Mouse (Mus musculus) liver, embryonic 12.5 days (tissue): ENCODE measurements at regions not wholly inside any gene's neighbourhood (a gene's known extent, or its start where the extent isn't known, plus 50 kb on each side); places are given as distances from the start of the nearest gene placed in this dataset.
"Not testable (repeated sequence)": the region's sequence is repeated elsewhere in the genome, so short reads cannot be mapped to it uniquely, and the experiment has no call there.

ENCODE experiments used
- ATAC-seq: fragments of 200-750 bp; cut with Nextera tagmentation; 2 replicates; pipeline ENCODE4 v1.8.0; 2017; ENCODE audit warnings: moderate number of reproducible peaks, mild to moderate bottlenecking, moderate library complexity
- H3K27ac ChIP-seq: fragments of 300-500 bp; sonication (generic); 2 replicates; pipeline ENCODE4 v1.5.1; 2016; ENCODE audit warnings: mild to moderate bottlenecking
- H3K27me3 ChIP-seq: fragments of 300-500 bp; sonication (generic); replicated peaks from 2 replicates; pipeline ENCODE4 v1.6.1; 2016; ENCODE audit warnings: mild to moderate bottlenecking, moderate library complexity
- H3K36me3 ChIP-seq: fragments of 300-500 bp; sonication (generic); 2 replicates; pipeline ENCODE4 v1.6.1; 2016; ENCODE audit warnings: mild to moderate bottlenecking, moderate library complexity
- H3K4me1 ChIP-seq: fragments of 300-500 bp; sonication (generic); 2 replicates; pipeline ENCODE4 v1.6.1; 2016
- H3K4me2 ChIP-seq: fragments of 300-500 bp; sonication (generic); 2 replicates; pipeline ENCODE4 v1.6.1; 2016; ENCODE audit warnings: mild to moderate bottlenecking, moderate library complexity
- H3K4me3 ChIP-seq: fragments of 300-500 bp; sonication (generic); 2 replicates; pipeline ENCODE4 v1.5.1; 2016; ENCODE audit warnings: mild to moderate bottlenecking, moderate library complexity
- H3K9ac ChIP-seq: fragments of 300-500 bp; sonication (generic); 2 replicates; pipeline ENCODE4 v1.6.1; 2016; ENCODE audit warnings: mild to moderate bottlenecking, moderate library complexity
- H3K9me3 ChIP-seq: fragments of 300-500 bp; sonication (generic); replicated peaks from 2 replicates; pipeline ENCODE4 v1.6.1; 2016; ENCODE audit warnings: mild to moderate bottlenecking, moderate library complexity
- WGBS: fragments of 180-500 bp; shearing (Covaris S2); methylation state at CpG from one replicate; pipeline ENCODE4 v1.1.7; 2016; ENCODE audit not compliant: insufficient replicate concordance; 5-methylcytosine and 5-hydroxymethylcytosine counted together

DNA sequence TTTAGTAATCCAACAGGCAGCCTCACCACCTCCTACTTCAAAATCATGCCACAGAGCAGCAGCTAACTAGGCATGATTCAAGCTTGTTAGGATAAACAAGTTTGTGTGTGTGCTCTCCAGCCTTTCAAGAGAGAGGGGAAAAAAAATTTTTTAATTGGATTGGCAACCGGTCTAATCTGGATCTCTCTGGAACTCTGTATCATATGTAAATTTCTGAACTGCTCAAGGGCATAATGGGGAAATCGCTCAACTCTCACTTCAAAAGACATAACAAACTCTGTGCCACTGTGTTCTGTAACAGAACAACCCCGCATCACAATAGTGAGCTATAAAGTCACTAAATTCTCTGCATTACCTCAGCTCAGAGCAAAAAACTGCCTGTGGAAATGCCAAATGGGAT, 147.9 kb upstream of the Krtap11-1 start:
- no peak for ATAC-seq
- 67% methylated on average over 3 of the region's 3 CpGs for WGBS
- H3K4me1 ChIP-seq: no peaks in the 10 kb centered on the region
- H3K27ac ChIP-seq: no peak overlapping the region
- H3K9me3 ChIP-seq: no peaks in the 10 kb centered on the region
- no peak overlapping the region for H3K4me2 ChIP-seq
- no peak overlapping the region for H3K9ac ChIP-seq
- H3K36me3 ChIP-seq: no peaks in the 10 kb centered on the region
- no peak overlapping the region for H3K4me3 ChIP-seq
- no peaks in the 10 kb centered on the region for H3K27me3 ChIP-seq

- H3K9ac ChIP-seq, H3K36me3 ChIP-seq, H3K27me3 ChIP-seq, ATAC-seq, H3K4me1 ChIP-seq, H3K27ac ChIP-seq, H3K4me2 ChIP-seq, H3K9me3 ChIP-seq, H3K4me3 ChIP-seq: not testable (repeated sequence)
- 69% methylated on average over 8 of the region's 8 CpGs for WGBS
Measured at GRCm38 (mm10) chr16:89715716-89716115, 144.7 kb upstream of the Krtap11-1 start.

- Histone ChIP-seq H3K27ac (no peak overlapping the region), H3K9ac (no peak overlapping the region), H3K27me3 (no peaks in the 10 kb centered on the region), H3K4me3 (no peak overlapping the region), H3K9me3 (no peaks in the 10 kb centered on the region), H3K4me2 (no peak overlapping the region), H3K36me3 (no peaks in the 10 kb centered on the region), H3K4me1 (no peaks in the 10 kb centered on the region)
- 64% methylated on average over 6 of the region's 6 CpGs for WGBS
- ATAC-seq: no peak
Measured at GRCm38 (mm10) chr16:89704316-89704715, 133.3 kb upstream of the Krtap11-1 start.

GRCm38 (mm10) chr16:89703158-89703557, 132.2 kb upstream of the Krtap11-1 start:
- H3K36me3 ChIP-seq: no peaks in the 10 kb centered on the region
- no peak overlapping the region for H3K4me3 ChIP-seq
- 66% methylated on average over 10 of the region's 10 CpGs for WGBS
- no peak overlapping the region for H3K9ac ChIP-seq
- ATAC-seq: no peak
- H3K4me2 ChIP-seq: no peak overlapping the region
- no peaks in the 10 kb centered on the region for H3K27me3 ChIP-seq
- no peak overlapping the region for H3K27ac ChIP-seq
- H3K9me3 ChIP-seq: no peaks in the 10 kb centered on the region
- H3K4me1 ChIP-seq: no peaks in the 10 kb centered on the region

DNA sequence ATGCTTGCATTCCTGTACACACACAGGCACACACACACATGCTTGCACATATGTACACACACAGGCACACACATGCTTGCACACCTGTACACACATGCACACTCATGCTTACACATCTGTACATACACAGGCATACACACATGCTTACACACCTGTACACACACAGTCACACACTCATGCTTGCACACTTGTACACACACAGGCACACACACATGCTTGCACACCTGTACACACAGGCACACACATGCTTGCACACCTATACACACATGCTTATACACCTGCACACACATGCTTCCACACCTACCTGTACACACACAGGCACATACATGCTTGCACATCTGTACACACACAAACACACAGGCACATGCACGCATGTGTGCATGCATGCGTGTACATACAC, 131.4 kb upstream of the Krtap11-1 start:
- H3K4me1 ChIP-seq: no peaks in the 10 kb centered on the region
- H3K36me3 ChIP-seq: no peaks in the 10 kb centered on the region
- ATAC-seq: no peak
- H3K9ac ChIP-seq: no peak overlapping the region
- no peaks in the 10 kb centered on the region for H3K9me3 ChIP-seq
- no peaks in the 10 kb centered on the region for H3K27me3 ChIP-seq
- 83% methylated on average over 2 of the region's 2 CpGs for WGBS
- H3K4me3 ChIP-seq: no peak overlapping the region
- H3K4me2 ChIP-seq: no peak overlapping the region
- no peak overlapping the region for H3K27ac ChIP-seq

DNA sequence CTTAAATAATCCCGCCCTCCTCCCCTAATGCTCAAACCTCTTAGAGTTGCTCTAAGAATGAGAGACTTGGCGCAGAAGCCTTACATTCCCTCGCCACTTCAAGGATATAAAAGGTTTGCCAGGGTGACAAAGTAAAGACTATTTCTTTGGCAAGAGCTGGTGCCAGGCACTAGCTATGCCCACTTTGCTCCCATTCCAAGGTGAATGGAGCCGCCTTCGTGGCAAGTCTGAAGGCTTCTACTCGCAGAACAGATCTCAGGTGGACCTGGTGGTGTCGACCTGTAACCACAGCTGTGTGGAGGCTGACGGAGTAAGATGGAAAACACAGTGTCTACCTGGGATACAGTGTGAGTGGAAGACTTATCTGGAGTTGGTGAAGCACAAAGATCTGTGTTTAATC, 130.8 kb upstream of the Krtap11-1 start:
- no peak for ATAC-seq
- H3K27me3 ChIP-seq: no peaks in the 10 kb centered on the region
- H3K9ac ChIP-seq: no peak overlapping the region
- no peaks in the 10 kb centered on the region for H3K9me3 ChIP-seq
- H3K27ac ChIP-seq: no peak overlapping the region
- no peak overlapping the region for H3K4me2 ChIP-seq
- H3K4me1 ChIP-seq: no peaks in the 10 kb centered on the region
- no peak overlapping the region for H3K4me3 ChIP-seq
- H3K36me3 ChIP-seq: no peaks in the 10 kb centered on the region
- 75% methylated on average over 8 of the region's 8 CpGs for WGBS

- Histone ChIP-seq H3K36me3 (no peaks in the 10 kb centered on the region), H3K27ac (no peak overlapping the region), H3K27me3 (no peaks in the 10 kb centered on the region), H3K4me1 (no peaks in the 10 kb centered on the region), H3K4me3 (no peak overlapping the region), H3K4me2 (no peak overlapping the region), H3K9ac (no peak overlapping the region), H3K9me3 (no peaks in the 10 kb centered on the region)
- 18% methylated on average over 2 of the region's 2 CpGs for WGBS
- no peak for ATAC-seq
Measured at GRCm38 (mm10) chr16:89699710-89700109, 128.7 kb upstream of the Krtap11-1 start.

DNA sequence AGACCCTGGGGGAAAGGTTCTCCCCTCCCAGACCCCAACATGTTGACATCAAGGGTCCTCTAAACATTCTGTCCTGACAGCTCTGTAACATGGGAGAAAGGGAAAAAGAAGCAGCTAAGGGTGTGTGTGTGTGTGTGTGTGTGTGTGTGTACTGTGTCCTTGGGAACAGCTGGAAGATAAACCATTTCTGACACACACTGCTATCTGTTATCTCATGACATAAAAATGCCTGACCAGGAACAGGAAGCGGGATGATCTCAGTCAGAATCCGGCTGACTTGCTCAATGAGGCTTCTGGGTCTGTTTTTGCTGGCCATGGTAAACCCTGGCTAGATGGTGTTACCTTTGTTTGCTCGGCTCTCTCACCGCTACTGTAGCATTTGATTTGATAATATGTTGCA, 124.8 kb upstream of the Krtap11-1 start:
- Histone ChIP-seq H3K9ac (no peak overlapping the region), H3K4me2 (no peak overlapping the region), H3K27me3 (no peaks in the 10 kb centered on the region), H3K4me1 (no peaks in the 10 kb centered on the region), H3K36me3 (no peaks in the 10 kb centered on the region), H3K4me3 (no peak overlapping the region), H3K27ac (no peak overlapping the region), H3K9me3 (no peaks in the 10 kb centered on the region)
- ATAC-seq: no peak
- WGBS: 36% methylated on average over 4 of the region's 4 CpGs

- ATAC-seq: no peak
- no peaks in the 10 kb centered on the region for H3K4me1 ChIP-seq
- WGBS: 54% methylated on average over 7 of the region's 7 CpGs
Measured at GRCm38 (mm10) chr16:89695406-89695805, 124.4 kb upstream of the Krtap11-1 start.

DNA sequence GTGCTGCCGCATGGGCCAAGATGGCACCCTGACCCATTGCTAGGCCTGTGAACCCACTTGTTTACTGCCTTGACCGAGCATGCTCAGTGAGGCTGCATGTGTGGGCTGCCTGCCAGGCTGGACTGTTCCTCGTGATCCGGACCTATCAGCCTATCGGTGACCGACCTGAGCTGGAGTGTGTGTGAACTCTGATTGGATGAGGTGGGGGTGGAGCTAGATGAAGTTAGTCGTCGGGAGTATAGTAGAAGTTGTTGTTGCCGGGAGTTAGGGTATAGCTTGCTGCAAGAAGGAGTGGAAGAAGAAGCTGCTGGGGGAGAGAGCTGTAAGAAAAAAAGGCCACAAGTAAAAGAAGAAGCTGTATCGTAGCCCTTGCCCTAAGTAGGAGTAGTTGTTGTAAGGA, 122.3 kb upstream of the Krtap11-1 start:
- ATAC-seq: no peak
- Histone ChIP-seq H3K4me2 (no peak overlapping the region), H3K36me3 (no peaks in the 10 kb centered on the region), H3K4me1 (no peaks in the 10 kb centered on the region), H3K4me3 (no peak overlapping the region), H3K27me3 (no peaks in the 10 kb centered on the region), H3K27ac (no peak overlapping the region), H3K9me3 (no peaks in the 10 kb centered on the region), H3K9ac (no peak overlapping the region)
- WGBS: 77% methylated on average over 10 of the region's 10 CpGs

More at GRCm38 (mm10) chr16:89695406-89695805, 124.4 kb upstream of the Krtap11-1 start:
- H3K9ac ChIP-seq: no peak overlapping the region
- H3K36me3 ChIP-seq: no peaks in the 10 kb centered on the region
- no peak overlapping the region for H3K4me2 ChIP-seq
- H3K9me3 ChIP-seq: no peaks in the 10 kb centered on the region
- no peak overlapping the region for H3K4me3 ChIP-seq
- no peaks in the 10 kb centered on the region for H3K27me3 ChIP-seq
- H3K27ac ChIP-seq: no peak overlapping the region

GRCm38 (mm10) chr16:89679438-89679837, 108.5 kb upstream of the Krtap11-1 start:
- no peak overlapping the region for H3K4me2 ChIP-seq
- no peaks in the 10 kb centered on the region for H3K36me3 ChIP-seq
- 80% methylated on average over 6 of the region's 6 CpGs for WGBS
- peaks cover 15% of the 10 kb centered on the region for H3K4me1 ChIP-seq
- no peak overlapping the region for H3K27ac ChIP-seq
- ATAC-seq: no peak
- no peak overlapping the region for H3K9ac ChIP-seq
- H3K9me3 ChIP-seq: no peaks in the 10 kb centered on the region
- H3K27me3 ChIP-seq: no peaks in the 10 kb centered on the region
- no peak overlapping the region for H3K4me3 ChIP-seq

- Histone ChIP-seq H3K9me3 (no peaks in the 10 kb centered on the region), H3K9ac (no peak overlapping the region), H3K4me1 (peaks cover 15% of the 10 kb centered on the region), H3K36me3 (no peaks in the 10 kb centered on the region), H3K27ac (no peak overlapping the region), H3K4me3 (no peak overlapping the region), H3K4me2 (no peak overlapping the region), H3K27me3 (no peaks in the 10 kb centered on the region)
- WGBS: 75% methylated on average over 6 of the region's 6 CpGs
- no peak for ATAC-seq
Measured at GRCm38 (mm10) chr16:89678446-89679015, 107.5 kb upstream of the Krtap11-1 start.
